Mouse (Mus musculus) lung, postnatal 10 days (tissue): ENCODE measurements around the gene Dnah8.
"Not testable (repeated sequence)": the region's sequence is repeated elsewhere in the genome, so short reads cannot be mapped to it uniquely, and the experiment has no call there.

Source experiments
- DNase-seq: peaks from one replicate; pipeline ENCODE4 v3.0.0; 2021

Gene Dnah8

GRCm38 (mm10) chr17:30609305-30609979 lies 14.7 kb upstream of the Dnah8 start:
- DNase-seq, result no peak

- no peak for DNase-seq
Observed at GRCm38 (mm10) chr17:30609980-30610307, 14.2 kb upstream of the Dnah8 start.

- no peak for DNase-seq
Observed at GRCm38 (mm10) chr17:30610739-30611138, 13.4 kb upstream of the Dnah8 start.

- no peak for DNase-seq
Observed at GRCm38 (mm10) chr17:30611221-30612074, 12.7 kb upstream of the Dnah8 start.

GRCm38 (mm10) chr17:30612075-30612859 lies 11.9 kb upstream of the Dnah8 start:
- peak; percentile 100 for DNase-seq

GRCm38 (mm10) chr17:30613350-30613749 lies 10.8 kb upstream of the Dnah8 start:
- no peak for DNase-seq

GRCm38 (mm10) chr17:30616203-30616602 lies 8.0 kb upstream of the Dnah8 start:
- DNase-seq, result no peak

GRCm38 (mm10) chr17:30618136-30618891 lies 5.8 kb upstream of the Dnah8 start:
- DNase-seq, result no peak

GRCm38 (mm10) chr17:30619153-30619552 lies 5.0 kb upstream of the Dnah8 start:
- DNase-seq, result peak; percentile 33

- DNase-seq, result no peak
Observed at GRCm38 (mm10) chr17:30620548-30620947, 3.6 kb upstream of the Dnah8 start.

GRCm38 (mm10) chr17:30621450-30621849 lies 2.7 kb upstream of the Dnah8 start:
- no peak for DNase-seq

GRCm38 (mm10) chr17:30623200-30623599 lies 954 bp upstream of the Dnah8 start:
- no peak for DNase-seq

GRCm38 (mm10) chr17:30626719-30627118 lies 2.6 kb downstream of the Dnah8 start, which contains the start of gene Glo1:
TSS of gene Glo1 (minus strand) at chr17:30626871.
- DNase-seq, result not testable (repeated sequence)

- peak; percentile 70 for DNase-seq
Observed at GRCm38 (mm10) chr17:30635367-30635766, 11.2 kb downstream of the Dnah8 start.

GRCm38 (mm10) chr17:30637714-30638113 lies 13.6 kb downstream of the Dnah8 start:
- DNase-seq, result no peak

GRCm38 (mm10) chr17:30638996-30639395 lies 14.8 kb downstream of the Dnah8 start:
- no peak for DNase-seq

GRCm38 (mm10) chr17:30640896-30641295 lies 16.7 kb downstream of the Dnah8 start:
- DNase-seq, result no peak

GRCm38 (mm10) chr17:30648770-30649169 lies 24.6 kb downstream of the Dnah8 start:
- DNase-seq, result no peak

GRCm38 (mm10) chr17:30653010-30653409 lies 28.9 kb downstream of the Dnah8 start:
- no peak for DNase-seq

- no peak for DNase-seq
Observed at GRCm38 (mm10) chr17:30657530-30658151, 33.5 kb downstream of the Dnah8 start.

- DNase-seq, result peak; percentile 89
Observed at GRCm38 (mm10) chr17:30658152-30658544, 34.0 kb downstream of the Dnah8 start.

- DNase-seq, result no peak
Observed at GRCm38 (mm10) chr17:30662131-30662530, 38.0 kb downstream of the Dnah8 start.
